Mouse (Mus musculus) neural tube, embryonic 14.5 days (tissue): ENCODE measurements around the gene Clrn2. TPM values are rescaled to one million over a fixed set of nuclear protein-coding genes. Genes with fewer than 3 reads are reported as not detected.
"Not testable (repeated sequence)": the region's sequence is repeated elsewhere in the genome, so short reads cannot be mapped to it uniquely, and the experiment has no call there.

Source experiments
- ATAC-seq: fragments of 200-750 bp; cut with Nextera tagmentation; 2 replicates; pipeline ENCODE4 v1.8.0; 2017; ENCODE audit warnings: low read depth, mild to moderate bottlenecking, moderate TSS enrichment, moderate library complexity
- H3K27ac ChIP-seq: fragments of 300-500 bp; sonication (generic); 2 replicates; pipeline ENCODE4 v1.5.1; 2014; ENCODE audit warnings: low read depth, mild to moderate bottlenecking, control low read depth, low read length, moderate library complexity, mixed read lengths
- H3K27me3 ChIP-seq: fragments of 300-500 bp; sonication (generic); 2 replicates; pipeline ENCODE4 v1.6.1; 2014; ENCODE audit warnings: low read length; ENCODE audit not compliant: control insufficient read depth, insufficient read depth
- H3K36me3 ChIP-seq: fragments of 300-500 bp; sonication (generic); 2 replicates; pipeline ENCODE4 v1.6.1; 2014; ENCODE audit warnings: low read length, mixed read lengths; ENCODE audit not compliant: control insufficient read depth, insufficient read depth
- H3K4me1 ChIP-seq: fragments of 300-500 bp; sonication (generic); 2 replicates; pipeline ENCODE4 v1.6.1; 2014; ENCODE audit warnings: low read length; ENCODE audit not compliant: control insufficient read depth, insufficient read depth
- H3K4me2 ChIP-seq: fragments of 300-500 bp; sonication (generic); 2 replicates; pipeline ENCODE4 v1.6.1; 2014; ENCODE audit warnings: mild to moderate bottlenecking, low read depth, low read length, control low read depth
- H3K4me3 ChIP-seq: fragments of 300-500 bp; sonication (generic); 2 replicates; pipeline ENCODE4 v1.5.1; 2014; ENCODE audit warnings: low read depth, low read length, control low read depth, mixed read lengths
- H3K9ac ChIP-seq: fragments of 300-500 bp; sonication (generic); replicated peaks from 2 replicates; pipeline ENCODE4 v1.6.1; 2014; ENCODE audit warnings: low read depth, mild to moderate bottlenecking, control low read depth, low read length, mixed read lengths
- H3K9me3 ChIP-seq: fragments of 300-500 bp; sonication (generic); 2 replicates; pipeline ENCODE4 v1.6.1; 2016; ENCODE audit warnings: low read length; ENCODE audit not compliant: control insufficient read depth
- WGBS: fragments of 180-500 bp; shearing (Covaris S2); extraction: QIAGEN DNeasy Blood & Tissue Kit; methylation state at CpG from one replicate; pipeline ENCODE4 v1.1.7; 2014; 5-methylcytosine and 5-hydroxymethylcytosine counted together
- polyA plus RNA-seq: library from polyadenylated mRNA; unstranded; fragments of >200 nt; fragmentation: Nextera tagmentation; extraction: Ambion mirVana; gene quantifications from 2 replicates; pipeline ENCODE4 v1.2.1, GENCODE M21; 2014

Gene Clrn2
- polyA plus RNA-seq: 0.30 TPM in 1 of 2 replicates, not detected in the other

- WGBS: 77% methylated on average over 6 of the region's 6 CpGs
- no peaks in the 10 kb centered on the region for H3K9me3 ChIP-seq
- no peak within 1 kb of the TSS for H3K4me2 ChIP-seq
- no peaks in the 10 kb centered on the region for H3K36me3 ChIP-seq
- no peak within 1 kb of the TSS for H3K4me3 ChIP-seq
- no peak for ATAC-seq
- peaks cover 6% of the 10 kb centered on the region; the same call in 1 of the 2 replicates for H3K4me1 ChIP-seq
- no peak within 1 kb of the TSS for H3K27ac ChIP-seq
- no peak within 1 kb of the TSS for H3K9ac ChIP-seq
- no peaks in the 10 kb centered on the region for H3K27me3 ChIP-seq
Measured at GRCm38 (mm10) chr5:45453451-45453850, at the start of gene Clrn2. TSS of gene Clrn2 (plus strand) at chr5:45453751.

- H3K4me2 ChIP-seq: no peak overlapping the region
- no peaks in the 10 kb centered on the region for H3K9me3 ChIP-seq
- no peaks in the 10 kb centered on the region for H3K36me3 ChIP-seq
- no peaks in the 10 kb centered on the region for H3K27me3 ChIP-seq
- no peak for ATAC-seq
- H3K27ac ChIP-seq: no peak overlapping the region
- WGBS: 86% methylated on average over 2 of the region's 2 CpGs
- H3K9ac ChIP-seq: no peak overlapping the region
- H3K4me1 ChIP-seq: no peaks in the 10 kb centered on the region
- no peak overlapping the region for H3K4me3 ChIP-seq
Measured at GRCm38 (mm10) chr5:45406129-45406528, 47.4 kb upstream of the Clrn2 start.

- no peak overlapping the region for H3K4me2 ChIP-seq
- H3K9ac ChIP-seq: no peak overlapping the region
- no peak overlapping the region for H3K27ac ChIP-seq
- no peaks in the 10 kb centered on the region for H3K4me1 ChIP-seq
- no peak overlapping the region for H3K4me3 ChIP-seq
- H3K9me3 ChIP-seq: no peaks in the 10 kb centered on the region
- no peaks in the 10 kb centered on the region for H3K36me3 ChIP-seq
- WGBS: 96% methylated on average over 3 of the region's 3 CpGs
- no peaks in the 10 kb centered on the region for H3K27me3 ChIP-seq
- no peak for ATAC-seq
Measured at GRCm38 (mm10) chr5:45416478-45416877, 37.1 kb upstream of the Clrn2 start.

GRCm38 (mm10) chr5:45417859-45418443 is 35.6 kb upstream of the Clrn2 start:
- H3K9me3 ChIP-seq: no peaks in the 10 kb centered on the region
- no peak overlapping the region for H3K27ac ChIP-seq
- no peak overlapping the region for H3K9ac ChIP-seq
- no peak overlapping the region for H3K4me2 ChIP-seq
- no peaks in the 10 kb centered on the region for H3K36me3 ChIP-seq
- no peaks in the 10 kb centered on the region for H3K27me3 ChIP-seq
- no peak overlapping the region for H3K4me3 ChIP-seq
- WGBS: 81% methylated on average over 3 of the region's 3 CpGs
- no peaks in the 10 kb centered on the region for H3K4me1 ChIP-seq
- no peak for ATAC-seq

- H3K27ac ChIP-seq: no peak overlapping the region
- no peak overlapping the region for H3K4me2 ChIP-seq
- H3K27me3 ChIP-seq: no peaks in the 10 kb centered on the region
- no peaks in the 10 kb centered on the region for H3K9me3 ChIP-seq
- H3K9ac ChIP-seq: no peak overlapping the region
- no peaks in the 10 kb centered on the region for H3K36me3 ChIP-seq
- WGBS: 75% methylated on average over 10 of the region's 10 CpGs
- ATAC-seq: no peak
- no peak overlapping the region for H3K4me3 ChIP-seq
- H3K4me1 ChIP-seq: no peaks in the 10 kb centered on the region
Measured at GRCm38 (mm10) chr5:45419841-45420638, 33.5 kb upstream of the Clrn2 start.

GRCm38 (mm10) chr5:45421881-45422844 is 31.4 kb upstream of the Clrn2 start:
- H3K27ac ChIP-seq: no peak overlapping the region
- no peaks in the 10 kb centered on the region for H3K27me3 ChIP-seq
- no peaks in the 10 kb centered on the region for H3K4me1 ChIP-seq
- 83% methylated on average over 12 of the region's 12 CpGs for WGBS
- no peak overlapping the region for H3K4me3 ChIP-seq
- no peak overlapping the region for H3K9ac ChIP-seq
- no peaks in the 10 kb centered on the region for H3K36me3 ChIP-seq
- H3K9me3 ChIP-seq: no peaks in the 10 kb centered on the region
- ATAC-seq: no peak
- H3K4me2 ChIP-seq: no peak overlapping the region

- 44% methylated on average over 8 of the region's 8 CpGs for WGBS
Measured at GRCm38 (mm10) chr5:45424021-45424886, 29.3 kb upstream of the Clrn2 start.

GRCm38 (mm10) chr5:45425771-45426170 is 27.8 kb upstream of the Clrn2 start:
- H3K27ac ChIP-seq, H3K4me2 ChIP-seq, H3K36me3 ChIP-seq, H3K4me3 ChIP-seq, H3K4me1 ChIP-seq, H3K9ac ChIP-seq, H3K9me3 ChIP-seq, ATAC-seq, H3K27me3 ChIP-seq: not testable (repeated sequence)
- 37% methylated on average over 1 of the region's 1 CpGs for WGBS

More at GRCm38 (mm10) chr5:45424021-45424886, 29.3 kb upstream of the Clrn2 start:
- H3K9ac ChIP-seq: no peak overlapping the region
- peak; percentile 95 for ATAC-seq
- no peaks in the 10 kb centered on the region for H3K36me3 ChIP-seq
- no peaks in the 10 kb centered on the region for H3K4me1 ChIP-seq
- H3K4me3 ChIP-seq: no peak overlapping the region
- no peak overlapping the region for H3K27ac ChIP-seq
- H3K4me2 ChIP-seq: no peak overlapping the region
- H3K27me3 ChIP-seq: no peaks in the 10 kb centered on the region
- H3K9me3 ChIP-seq: no peaks in the 10 kb centered on the region
